Mouse (Mus musculus) embryonic fibroblast, embryonic 13.5 days (primary cell): Measurements from ENCODE around the gene Luc7l.

ENCODE experiments used
- CTCF ChIP-seq: IDR thresholded peaks from 2 replicates; pipeline ENCODE4 v1.5.1; 2011; ENCODE audit warnings: mild to moderate bottlenecking, control low read depth, low read length, moderate library complexity, borderline replicate concordance; ENCODE audit not compliant: insufficient read depth
- POLR2A ChIP-seq: IDR thresholded peaks from 2 replicates; pipeline ENCODE4 v1.6.1; 2011; ENCODE audit warnings: low read depth, mild to moderate bottlenecking, control low read depth, low read length, moderate library complexity

DNA sequence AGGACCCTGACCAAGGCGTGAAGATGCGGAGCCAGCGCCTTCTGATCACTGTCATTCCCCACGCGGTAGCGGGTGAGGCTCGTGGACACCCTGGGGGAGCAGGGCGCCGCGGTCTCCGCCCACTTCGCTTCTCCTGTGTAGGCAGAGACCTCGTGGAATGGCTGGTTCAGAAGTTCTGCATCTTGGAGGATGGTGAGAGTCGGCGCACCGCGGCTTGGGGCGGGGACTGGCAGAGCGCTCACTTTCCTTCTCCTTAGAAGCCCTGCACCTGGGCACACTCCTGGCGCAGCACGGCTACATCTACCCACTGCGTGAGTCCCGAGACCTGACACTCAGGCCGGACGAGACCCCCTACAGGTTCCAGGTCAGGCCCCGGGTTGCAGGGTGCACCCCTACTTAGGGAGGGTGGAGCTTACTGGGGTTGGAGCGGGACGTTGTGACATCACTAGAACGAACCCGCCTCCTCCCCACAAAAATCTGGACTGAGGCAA lies 49.3 kb upstream of the Luc7l start:
- TF ChIP-seq CTCF (no peak), POLR2A (no peak)
